Mouse (Mus musculus): ENCODE data around the gene Igfals.

The Igfals gene

GRCm38 (mm10) chr17:24861785-24862184, 4.0 kb upstream of the Igfals start:
- no peak for DNase-seq (ENCODE audit: inconsistent ontology term)

GRCm38 (mm10) chr17:24867914-24868313, 2.1 kb downstream of the Igfals start:
- DNase-seq (ENCODE audit: inconsistent ontology term): no peak

GRCm38 (mm10) chr17:24873695-24874404, 8.1 kb downstream of the Igfals start:
- no peak for DNase-seq (ENCODE audit: inconsistent ontology term)

- DNase-seq (ENCODE audit: inconsistent ontology term): no peak
These were observed 8.6 kb downstream of the Igfals start for GRCm38 (mm10) chr17:24874405-24874745.

GRCm38 (mm10) chr17:24874989-24875388, 9.2 kb downstream of the Igfals start:
- no peak for DNase-seq (ENCODE audit: inconsistent ontology term)

- DNase-seq (ENCODE audit: inconsistent ontology term): no peak
These were observed 11.7 kb downstream of the Igfals start for GRCm38 (mm10) chr17:24877336-24878116.

- no peak for DNase-seq (ENCODE audit: inconsistent ontology term)
These were observed 12.3 kb downstream of the Igfals start for GRCm38 (mm10) chr17:24878117-24878397.

- DNase-seq (ENCODE audit: inconsistent ontology term): no peak
These were observed 12.7 kb downstream of the Igfals start for GRCm38 (mm10) chr17:24878531-24878930.

GRCm38 (mm10) chr17:24881738-24882440, 16.1 kb downstream of the Igfals start:
- DNase-seq (ENCODE audit: inconsistent ontology term): peak; percentile 26

GRCm38 (mm10) chr17:24884391-24884790, 18.6 kb downstream of the Igfals start:
- no peak for DNase-seq (ENCODE audit: inconsistent ontology term)

- no peak for DNase-seq (ENCODE audit: inconsistent ontology term)
These were observed 19.7 kb downstream of the Igfals start for GRCm38 (mm10) chr17:24885356-24886133.

- DNase-seq (ENCODE audit: inconsistent ontology term): peak; percentile 100
These were observed 20.5 kb downstream of the Igfals start, which contains the start of the genes Nubp2 and Spsb3 for GRCm38 (mm10) chr17:24886134-24886931. Gene Nubp2 (minus strand): TSS chr17:24886349. Gene Spsb3 (plus strand): TSS chr17:24886643.

- DNase-seq (ENCODE audit: inconsistent ontology term): no peak
These were observed 21.1 kb downstream of the Igfals start for GRCm38 (mm10) chr17:24886932-24887271.

GRCm38 (mm10) chr17:24887291-24888080, 21.7 kb downstream of the Igfals start:
- peak; percentile 63 for DNase-seq (ENCODE audit: inconsistent ontology term)

- no peak for DNase-seq (ENCODE audit: inconsistent ontology term)
These were observed 23.1 kb downstream of the Igfals start for GRCm38 (mm10) chr17:24888862-24889261.

GRCm38 (mm10) chr17:24890151-24891092, 24.6 kb downstream of the Igfals start:
- DNase-seq (ENCODE audit: inconsistent ontology term): no peak

GRCm38 (mm10) chr17:24891321-24891720, 25.5 kb downstream of the Igfals start:
- no peak for DNase-seq (ENCODE audit: inconsistent ontology term)

GRCm38 (mm10) chr17:24892785-24893184, 27.0 kb downstream of the Igfals start:
- peak; percentile 7 for DNase-seq (ENCODE audit: inconsistent ontology term)

- no peak for DNase-seq (ENCODE audit: inconsistent ontology term)
These were observed 27.5 kb downstream of the Igfals start for GRCm38 (mm10) chr17:24893276-24893675.

Data from Muller cell, postnatal 12 days (primary cell).